Mouse (Mus musculus): ENCODE data around the gene Fam25c. TPM values are rescaled to one million over a fixed set of nuclear protein-coding genes. Genes with fewer than 3 reads are reported as not detected.

The Fam25c gene
- polyA plus RNA-seq, 1 experiment from 2014 or later: 23.6 TPM

DNA sequence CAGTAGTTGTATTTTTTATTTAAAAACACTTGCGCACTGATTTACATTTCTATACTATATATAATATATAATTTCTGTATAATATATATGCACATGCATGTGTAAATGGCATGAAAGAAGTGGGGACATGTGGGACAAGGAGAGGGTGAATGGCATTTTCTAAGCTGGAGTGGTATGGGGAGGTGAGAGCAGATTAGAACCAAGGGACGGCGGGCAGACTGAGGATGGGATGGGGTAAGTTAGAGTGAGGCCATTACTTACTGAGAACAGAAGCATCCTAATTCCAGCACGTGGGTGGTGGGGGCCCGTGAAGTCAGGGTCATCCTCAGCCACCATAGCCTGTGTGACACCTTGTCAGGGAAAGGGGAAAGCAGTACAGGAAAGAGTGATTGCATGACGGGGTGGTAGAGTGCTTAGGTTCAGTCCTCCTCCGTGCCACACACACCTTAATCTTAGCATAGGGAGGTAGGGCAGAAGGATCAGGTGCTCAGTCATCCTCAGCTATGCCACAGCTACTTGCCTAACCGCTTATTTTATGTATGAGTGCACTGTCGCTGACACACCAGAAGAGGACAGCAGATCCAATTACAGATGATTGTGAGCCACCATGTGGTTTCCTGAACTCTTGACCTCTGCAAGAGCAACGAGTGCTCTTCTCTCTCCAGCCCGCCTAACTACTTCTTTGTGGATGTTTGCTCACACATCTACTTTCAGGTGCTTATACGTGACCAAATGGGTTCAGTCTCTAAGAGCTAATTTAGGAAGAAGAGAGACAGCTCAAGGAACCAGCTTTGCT lies 9.3 kb downstream of the Fam25c start:
- H3K27ac ChIP-seq (ENCODE audit: low read length): no peak overlapping the region
- peaks cover 4% of the 10 kb centered on the region; the same call in 1 of the 2 replicates for H3K4me1 ChIP-seq (ENCODE audit: control insufficient read depth, insufficient read depth, low read length)
- no peaks in the 10 kb centered on the region for H3K27me3 ChIP-seq (ENCODE audit: control insufficient read depth, insufficient read depth, low read length)
- peaks cover 18% of the 10 kb centered on the region; the same call in 1 of the 2 replicates for H3K36me3 ChIP-seq (ENCODE audit: control insufficient read depth, insufficient read depth, low read length)
- 52% methylated on average over 12 of the region's 12 CpGs for WGBS
- H3K9me3 ChIP-seq (replicated peaks; ENCODE audit: control insufficient read depth, low read length): no peaks in the 10 kb centered on the region
- H3K4me2 ChIP-seq (ENCODE audit: low read depth, low read length): no peak overlapping the region
- no peak for ATAC-seq (ENCODE audit: insufficient read depth, low FRiP score)
- no peak overlapping the region for H3K9ac ChIP-seq (ENCODE audit: low read length)
- H3K4me3 ChIP-seq (replicated peaks; ENCODE audit: low read length): no peak overlapping the region

DNA sequence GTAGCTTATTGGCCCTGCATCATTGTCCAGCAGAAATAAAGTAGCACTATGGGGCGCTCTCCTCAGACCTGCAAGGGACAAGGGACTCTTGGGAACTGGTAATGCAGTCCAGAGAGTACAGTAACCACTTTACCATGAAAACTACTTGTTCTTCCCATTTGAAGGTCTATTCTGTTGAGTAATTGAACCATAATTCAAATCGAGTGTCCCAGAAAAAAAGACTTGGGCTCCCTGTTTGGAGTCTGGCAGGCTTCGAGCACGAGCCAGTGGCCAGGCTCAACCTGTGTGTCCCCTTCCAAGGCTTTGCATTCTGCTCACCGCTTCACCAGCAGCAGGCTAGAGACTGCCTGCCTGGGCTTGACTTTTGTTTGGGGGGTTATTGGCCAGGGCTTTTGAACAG lies 10.9 kb downstream of the Fam25c start:
- WGBS: 87% methylated on average over 5 of the region's 5 CpGs
- H3K27ac ChIP-seq (ENCODE audit: low read length): no peak overlapping the region
- no peak overlapping the region for H3K4me3 ChIP-seq (replicated peaks; ENCODE audit: low read length)
- no peak overlapping the region for H3K4me2 ChIP-seq (ENCODE audit: low read depth, low read length)
- H3K9ac ChIP-seq (ENCODE audit: low read length): no peak overlapping the region
- H3K4me1 ChIP-seq (ENCODE audit: control insufficient read depth, insufficient read depth, low read length): peaks cover 4% of the 10 kb centered on the region; the same call in 1 of the 2 replicates
- H3K36me3 ChIP-seq (ENCODE audit: control insufficient read depth, insufficient read depth, low read length): peaks cover 20% of the 10 kb centered on the region; the same call in 1 of the 2 replicates
- H3K27me3 ChIP-seq (ENCODE audit: control insufficient read depth, insufficient read depth, low read length): no peaks in the 10 kb centered on the region
- H3K9me3 ChIP-seq (replicated peaks; ENCODE audit: control insufficient read depth, low read length): no peaks in the 10 kb centered on the region
- ATAC-seq (ENCODE audit: insufficient read depth, low FRiP score): no peak

DNA sequence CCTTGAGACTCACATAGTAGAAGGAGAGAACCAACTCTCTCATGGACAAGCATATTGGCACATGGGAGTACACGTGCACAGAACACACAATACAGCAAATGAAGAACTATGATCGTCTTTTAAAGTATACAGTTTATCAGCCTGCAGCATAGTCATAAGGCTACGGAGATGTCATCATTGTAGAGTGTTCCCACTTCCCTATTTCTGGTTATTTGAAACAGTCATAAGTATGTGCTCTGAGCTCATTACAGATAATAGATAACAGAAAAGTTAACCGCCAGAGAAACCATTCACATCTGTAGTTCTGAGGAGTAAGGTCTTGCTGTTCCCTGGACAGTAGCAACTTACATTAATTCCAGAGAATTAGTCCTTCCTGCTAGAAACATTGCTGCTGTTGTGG lies 12.2 kb downstream of the Fam25c start:
- 87% methylated on average over 4 of the region's 4 CpGs for WGBS
- no peaks in the 10 kb centered on the region for H3K4me1 ChIP-seq (ENCODE audit: control insufficient read depth, insufficient read depth, low read length)
- H3K27me3 ChIP-seq (ENCODE audit: control insufficient read depth, insufficient read depth, low read length): no peaks in the 10 kb centered on the region
- no peaks in the 10 kb centered on the region for H3K9me3 ChIP-seq (replicated peaks; ENCODE audit: control insufficient read depth, low read length)
- no peak overlapping the region for H3K4me2 ChIP-seq (ENCODE audit: low read depth, low read length)
- no peak for ATAC-seq (ENCODE audit: insufficient read depth, low FRiP score)
- H3K4me3 ChIP-seq (replicated peaks; ENCODE audit: low read length): no peak overlapping the region
- H3K36me3 ChIP-seq (ENCODE audit: control insufficient read depth, insufficient read depth, low read length): peaks cover 20% of the 10 kb centered on the region; the same call in 1 of the 2 replicates
- no peak overlapping the region for H3K9ac ChIP-seq (ENCODE audit: low read length)
- H3K27ac ChIP-seq (ENCODE audit: low read length): no peak overlapping the region

DNA sequence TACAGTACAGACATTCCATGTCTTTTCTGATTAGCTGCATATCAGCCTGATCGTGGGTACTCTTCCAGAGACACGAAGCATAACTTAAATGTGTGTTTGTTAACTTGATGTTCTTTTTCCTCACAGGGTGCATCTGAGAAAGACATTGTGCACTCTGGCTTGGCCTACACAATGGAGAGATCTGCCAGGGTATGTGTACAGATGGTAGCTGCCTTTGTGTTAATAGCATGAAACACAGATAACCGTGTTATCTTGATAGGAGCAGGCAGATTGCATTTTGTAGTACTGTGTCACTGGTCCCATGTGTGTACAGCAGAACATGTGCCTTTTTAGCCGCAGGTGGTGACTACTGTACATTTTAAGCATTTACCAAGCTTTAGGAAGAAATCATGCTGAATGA lies 13.2 kb downstream of the Fam25c start:
- Histone ChIP-seq H3K36me3 (ENCODE audit: control insufficient read depth, insufficient read depth, low read length) (peaks cover 23% of the 10 kb centered on the region; the same call in 1 of the 2 replicates), H3K4me1 (ENCODE audit: control insufficient read depth, insufficient read depth, low read length) (no peaks in the 10 kb centered on the region), H3K9ac (ENCODE audit: low read length) (no peak overlapping the region), H3K27ac (ENCODE audit: low read length) (no peak overlapping the region), H3K27me3 (ENCODE audit: control insufficient read depth, insufficient read depth, low read length) (no peaks in the 10 kb centered on the region), H3K4me3 (replicated peaks; ENCODE audit: low read length) (no peak overlapping the region), H3K4me2 (ENCODE audit: low read depth, low read length) (no peak overlapping the region), H3K9me3 (replicated peaks; ENCODE audit: control insufficient read depth, low read length) (no peaks in the 10 kb centered on the region)
- no peak for ATAC-seq (ENCODE audit: insufficient read depth, low FRiP score)
- 77% methylated on average over 4 of the region's 4 CpGs for WGBS

DNA sequence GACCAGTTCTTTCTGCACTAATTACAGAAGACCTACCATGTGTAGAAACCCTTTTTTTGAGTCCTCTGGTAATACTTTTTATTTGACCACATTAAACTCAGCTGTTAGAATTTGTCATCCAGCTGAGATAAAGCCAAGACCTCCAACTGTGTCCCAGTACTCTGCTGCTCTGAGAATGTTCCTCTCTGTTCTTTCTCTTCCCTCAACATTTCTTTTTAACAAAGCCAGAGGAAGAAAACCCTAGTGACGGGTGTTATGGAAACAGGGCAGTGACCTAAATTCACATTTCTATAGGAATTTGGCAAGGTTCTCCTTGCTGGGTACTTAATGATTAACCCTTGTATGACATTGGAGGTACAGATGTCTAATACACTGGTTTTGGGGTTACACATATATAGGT lies 15.8 kb downstream of the Fam25c start:
- Histone ChIP-seq H3K27me3 (ENCODE audit: control insufficient read depth, insufficient read depth, low read length) (no peaks in the 10 kb centered on the region), H3K27ac (ENCODE audit: low read length) (no peak overlapping the region), H3K4me1 (ENCODE audit: control insufficient read depth, insufficient read depth, low read length) (no peaks in the 10 kb centered on the region), H3K36me3 (ENCODE audit: control insufficient read depth, insufficient read depth, low read length) (peaks cover 37% of the 10 kb centered on the region), H3K9ac (ENCODE audit: low read length) (no peak overlapping the region), H3K4me3 (replicated peaks; ENCODE audit: low read length) (no peak overlapping the region), H3K9me3 (replicated peaks; ENCODE audit: control insufficient read depth, low read length) (no peaks in the 10 kb centered on the region), H3K4me2 (ENCODE audit: low read depth, low read length) (no peak overlapping the region)
- no peak for ATAC-seq (ENCODE audit: insufficient read depth, low FRiP score)
- 51% methylated on average over 1 of the region's 1 CpGs for WGBS

DNA sequence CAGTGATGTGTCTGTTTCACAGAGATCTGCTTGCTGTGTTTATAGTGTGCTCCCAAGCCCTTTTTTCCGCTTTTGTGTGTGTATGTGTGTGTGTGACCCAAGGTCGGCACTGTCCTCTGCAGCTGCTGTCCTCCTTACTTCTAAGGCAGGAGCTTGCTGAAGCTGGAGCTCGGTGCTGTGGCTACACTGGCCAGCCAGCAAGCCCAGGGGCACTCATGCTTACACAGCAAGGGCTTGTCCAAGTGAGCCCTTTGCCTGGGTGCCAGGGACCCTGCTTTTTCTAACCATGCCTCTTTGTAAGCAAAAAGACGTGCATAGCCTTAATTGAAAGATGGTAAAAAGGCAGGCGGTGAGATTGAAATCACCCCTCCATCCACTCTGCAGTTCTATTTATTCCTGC lies 22.8 kb downstream of the Fam25c start:
- no peak overlapping the region for H3K4me3 ChIP-seq (replicated peaks; ENCODE audit: low read length)
- no peaks in the 10 kb centered on the region for H3K4me1 ChIP-seq (ENCODE audit: control insufficient read depth, insufficient read depth, low read length)
- no peaks in the 10 kb centered on the region for H3K27me3 ChIP-seq (ENCODE audit: control insufficient read depth, insufficient read depth, low read length)
- WGBS: 92% methylated on average over 5 of the region's 5 CpGs
- no peak for ATAC-seq (ENCODE audit: insufficient read depth, low FRiP score)
- no peak overlapping the region for H3K9ac ChIP-seq (ENCODE audit: low read length)
- no peaks in the 10 kb centered on the region for H3K9me3 ChIP-seq (replicated peaks; ENCODE audit: control insufficient read depth, low read length)
- H3K36me3 ChIP-seq (ENCODE audit: control insufficient read depth, insufficient read depth, low read length): peaks cover 33% of the 10 kb centered on the region
- H3K4me2 ChIP-seq (ENCODE audit: low read depth, low read length): no peak overlapping the region
- no peak overlapping the region for H3K27ac ChIP-seq (ENCODE audit: low read length)

DNA sequence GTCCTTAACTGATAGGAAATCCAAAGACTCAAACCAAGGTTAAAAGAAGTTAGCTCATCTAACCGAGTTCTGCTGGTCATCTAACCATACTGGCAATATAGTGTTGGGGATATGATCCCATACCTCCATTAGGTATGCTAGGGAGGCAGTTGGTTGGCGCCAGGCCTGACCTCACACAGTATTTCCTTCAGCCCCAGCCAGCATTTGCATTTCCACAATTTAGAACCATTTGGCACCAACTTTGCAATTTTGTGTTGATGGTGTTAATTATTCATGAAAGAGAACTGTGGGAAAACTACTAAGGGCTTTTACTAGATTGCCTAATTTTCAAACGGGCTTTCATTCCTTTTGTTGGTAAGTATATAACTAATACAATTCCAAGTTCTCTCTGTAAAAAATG lies 23.3 kb downstream of the Fam25c start:
- Histone ChIP-seq H3K36me3 (ENCODE audit: control insufficient read depth, insufficient read depth, low read length) (peaks cover 32% of the 10 kb centered on the region), H3K9ac (ENCODE audit: low read length) (no peak overlapping the region), H3K4me1 (ENCODE audit: control insufficient read depth, insufficient read depth, low read length) (no peaks in the 10 kb centered on the region), H3K9me3 (replicated peaks; ENCODE audit: control insufficient read depth, low read length) (no peaks in the 10 kb centered on the region), H3K4me2 (ENCODE audit: low read depth, low read length) (no peak overlapping the region), H3K27ac (ENCODE audit: low read length) (no peak overlapping the region), H3K4me3 (replicated peaks; ENCODE audit: low read length) (no peak overlapping the region), H3K27me3 (ENCODE audit: control insufficient read depth, insufficient read depth, low read length) (no peaks in the 10 kb centered on the region)
- 82% methylated on average over 3 of the region's 3 CpGs for WGBS
- ATAC-seq (ENCODE audit: insufficient read depth, low FRiP score): no peak

DNA sequence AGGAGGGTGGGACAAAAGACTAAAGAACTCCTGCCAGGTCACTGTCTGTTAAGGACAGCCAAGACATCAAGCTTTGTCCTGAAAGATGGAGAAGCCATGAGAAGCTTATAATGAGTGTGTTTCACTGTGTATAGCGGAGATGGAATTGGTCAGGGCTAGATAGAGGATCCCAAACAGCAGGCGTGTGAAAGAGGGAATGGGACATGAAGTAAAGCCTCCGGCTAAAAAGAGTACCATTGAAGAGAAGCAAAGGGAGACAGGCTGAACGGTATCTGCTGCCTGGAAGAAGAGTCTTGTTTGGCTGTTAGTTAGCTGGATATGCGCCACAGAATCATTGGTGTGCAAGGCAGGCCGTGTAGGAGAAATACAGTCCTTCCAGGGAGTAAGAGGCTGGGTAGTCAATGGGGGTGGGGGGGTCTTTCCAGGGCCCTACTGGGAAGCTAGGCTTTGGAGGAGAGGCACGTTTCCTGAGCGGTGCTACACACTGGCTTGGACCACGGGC lies 24.5 kb downstream of the Fam25c start:
- Histone ChIP-seq H3K4me1 (ENCODE audit: control insufficient read depth, insufficient read depth, low read length) (no peaks in the 10 kb centered on the region), H3K4me3 (replicated peaks; ENCODE audit: low read length) (no peak overlapping the region), H3K4me2 (ENCODE audit: low read depth, low read length) (no peak overlapping the region), H3K9ac (ENCODE audit: low read length) (no peak overlapping the region), H3K27ac (ENCODE audit: low read length) (no peak overlapping the region), H3K27me3 (ENCODE audit: control insufficient read depth, insufficient read depth, low read length) (no peaks in the 10 kb centered on the region), H3K36me3 (ENCODE audit: control insufficient read depth, insufficient read depth, low read length) (peaks cover 29% of the 10 kb centered on the region), H3K9me3 (replicated peaks; ENCODE audit: control insufficient read depth, low read length) (no peaks in the 10 kb centered on the region)
- no peak for ATAC-seq (ENCODE audit: insufficient read depth, low FRiP score)
- 93% methylated on average over 9 of the region's 9 CpGs for WGBS

DNA sequence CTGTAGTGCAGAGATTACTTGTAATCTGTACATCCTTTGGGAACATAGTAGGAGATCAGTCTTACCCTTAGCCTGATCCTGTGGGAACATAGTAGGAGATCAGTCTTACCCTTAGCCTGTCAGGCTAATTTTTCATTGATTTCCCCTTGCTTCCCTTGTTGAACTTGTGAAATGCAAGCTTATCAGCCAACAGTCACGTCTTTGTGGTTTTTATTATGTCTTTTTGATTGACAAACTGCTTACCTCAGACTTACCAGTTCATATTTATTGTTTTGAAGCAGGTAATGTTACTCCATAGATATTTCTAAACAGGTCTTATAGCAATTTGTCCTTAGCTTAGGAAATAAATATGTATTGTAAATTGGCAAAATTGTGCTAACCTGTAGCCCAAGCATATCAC lies 27.6 kb downstream of the Fam25c start:
- Histone ChIP-seq H3K4me1 (ENCODE audit: control insufficient read depth, insufficient read depth, low read length) (no peaks in the 10 kb centered on the region), H3K27me3 (ENCODE audit: control insufficient read depth, insufficient read depth, low read length) (no peaks in the 10 kb centered on the region), H3K9me3 (replicated peaks; ENCODE audit: control insufficient read depth, low read length) (no peaks in the 10 kb centered on the region), H3K36me3 (ENCODE audit: control insufficient read depth, insufficient read depth, low read length) (peaks cover 31% of the 10 kb centered on the region), H3K9ac (ENCODE audit: low read length) (no peak overlapping the region), H3K4me2 (ENCODE audit: low read depth, low read length) (no peak overlapping the region), H3K27ac (ENCODE audit: low read length) (no peak overlapping the region), H3K4me3 (replicated peaks; ENCODE audit: low read length) (no peak overlapping the region)
- ATAC-seq (ENCODE audit: insufficient read depth, low FRiP score): no peak
- 60% methylated on average over 1 of the region's 1 CpGs for WGBS
